Mouse (Mus musculus) erythroblast, embryonic 14.5 days (primary cell): Measurements from ENCODE around the gene Hist1h2an.

ENCODE experiments used
- GATA1 ChIP-seq: IDR thresholded peaks from 2 replicates; pipeline ENCODE4 v1.6.1; 2012; ENCODE audit warnings: low read length, inconsistent platforms, mixed read lengths
- TAL1 ChIP-seq: IDR thresholded peaks from 3 replicates; pipeline ENCODE4 v1.6.1; 2012; ENCODE audit warnings: low read length, inconsistent platforms, mixed read lengths

- TF ChIP-seq GATA1 (no peak), TAL1 (no peak)
These were observed 33.9 kb downstream of the Hist1h2an start for GRCm38 (mm10) chr13:21753051-21753523.
